Mouse (Mus musculus) lung, adult 2 months (tissue): ENCODE results near the gene B4galt2. TPM values are rescaled to one million over a fixed set of nuclear protein-coding genes. Genes with fewer than 3 reads are reported as not detected.

Source experiments
- DNase-seq: peaks from one replicate; pipeline ENCODE4 v3.0.0; 2022
- H3K4me1 ChIP-seq: fragments of 200-500 bp; 2 replicates; pipeline ENCODE4 v1.6.1; 2011; ENCODE audit warnings: low read length; ENCODE audit not compliant: control insufficient read depth, insufficient read depth
- H3K4me3 ChIP-seq: fragments of 200-500 bp; replicated peaks from 2 replicates; pipeline ENCODE3; 2011; ENCODE audit warnings: low read depth, mild to moderate bottlenecking, control low read depth, low read length; ENCODE audit errors: extremely low read depth
- CTCF ChIP-seq: fragments of 200-500 bp; IDR thresholded peaks from 2 replicates; pipeline ENCODE4 v1.5.1; 2011; ENCODE audit warnings: mild to moderate bottlenecking, low read length, control low read depth; ENCODE audit not compliant: insufficient read depth
- POLR2A ChIP-seq: fragments of 200-500 bp; IDR thresholded peaks from 2 replicates; pipeline ENCODE4 v1.6.1; 2011; ENCODE audit warnings: low read depth, mild to moderate bottlenecking, control low read depth, low read length, borderline replicate concordance; ENCODE audit errors: extremely low read depth
- WGBS: fragments of 180-500 bp; shearing (Covaris S2); methylation state at CpG from one replicate; pipeline ENCODE4 v1.1.7; 2018; 5-methylcytosine and 5-hydroxymethylcytosine counted together
- polyA plus RNA-seq: library from polyadenylated mRNA; depleted of rRNA; stranded (reverse); fragments of >200 nt; gene quantifications from 2 replicates; pipeline ENCODE4 v1.2.3, GENCODE M21; 2012; rRNA removed

Gene B4galt2
- polyA plus RNA-seq = 22.3 and 23.4 TPM in 2 replicates

DNA sequence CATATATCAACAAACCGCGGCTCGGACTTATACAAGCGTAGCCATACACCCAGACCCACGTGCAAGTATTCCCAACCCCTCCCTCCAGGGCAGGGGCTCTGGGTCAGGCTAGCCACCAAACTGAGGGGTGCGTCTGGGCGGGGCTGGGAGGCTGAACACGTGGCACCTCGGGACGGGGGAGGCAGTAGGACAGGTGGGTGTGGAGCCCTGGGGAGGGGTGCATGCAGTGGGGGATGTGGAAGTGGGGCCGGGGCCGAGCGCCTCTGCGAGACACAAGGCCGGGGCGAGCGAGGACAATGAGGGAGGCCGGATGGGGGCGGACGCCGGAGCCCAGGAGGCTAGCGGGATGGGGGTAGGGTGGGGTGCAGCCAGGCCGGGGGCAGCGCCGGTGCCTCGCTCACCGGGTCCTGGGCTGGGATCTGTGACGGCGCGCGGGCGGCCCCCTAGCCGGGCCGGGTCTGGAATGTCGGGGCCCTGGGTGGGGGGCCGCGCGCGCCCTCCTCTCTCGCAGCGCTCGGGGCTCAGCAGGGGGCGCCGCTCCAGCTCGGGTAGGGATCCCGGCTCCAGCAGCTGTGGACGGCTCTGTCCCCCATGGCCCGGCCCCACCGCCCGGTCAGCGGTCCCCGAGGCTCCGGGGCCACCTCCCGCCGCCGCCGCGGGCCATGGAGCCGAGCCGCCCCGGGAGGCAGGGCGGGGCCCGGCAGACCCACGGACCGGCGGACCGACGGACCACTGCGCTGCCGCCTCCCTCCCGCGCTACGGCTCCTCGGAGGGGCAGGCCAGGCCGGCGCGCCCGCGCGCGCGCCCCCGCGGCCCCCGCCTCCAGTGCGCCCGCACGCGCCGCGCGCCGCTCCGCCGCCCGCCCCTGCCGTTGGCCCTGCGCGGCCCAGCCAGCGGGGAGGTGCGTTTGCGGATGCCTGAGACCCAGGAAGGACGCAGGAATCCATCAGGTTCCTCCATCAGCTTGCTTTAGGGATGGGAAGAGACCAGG is at the start of gene B4galt2:
Gene B4galt2 (minus strand): TSS at position 787 of the 991 bp plus-strand sequence.
- TF ChIP-seq CTCF (no peak), POLR2A (no peak)
- WGBS = 3% methylated on average over 75 of the region's 103 CpGs
- Histone ChIP-seq H3K4me1 (peaks cover 9% of the 10 kb centered on the region), H3K4me3 (peak within 1 kb of the TSS; percentile 57)
- peak; percentile 48 for DNase-seq

DNA sequence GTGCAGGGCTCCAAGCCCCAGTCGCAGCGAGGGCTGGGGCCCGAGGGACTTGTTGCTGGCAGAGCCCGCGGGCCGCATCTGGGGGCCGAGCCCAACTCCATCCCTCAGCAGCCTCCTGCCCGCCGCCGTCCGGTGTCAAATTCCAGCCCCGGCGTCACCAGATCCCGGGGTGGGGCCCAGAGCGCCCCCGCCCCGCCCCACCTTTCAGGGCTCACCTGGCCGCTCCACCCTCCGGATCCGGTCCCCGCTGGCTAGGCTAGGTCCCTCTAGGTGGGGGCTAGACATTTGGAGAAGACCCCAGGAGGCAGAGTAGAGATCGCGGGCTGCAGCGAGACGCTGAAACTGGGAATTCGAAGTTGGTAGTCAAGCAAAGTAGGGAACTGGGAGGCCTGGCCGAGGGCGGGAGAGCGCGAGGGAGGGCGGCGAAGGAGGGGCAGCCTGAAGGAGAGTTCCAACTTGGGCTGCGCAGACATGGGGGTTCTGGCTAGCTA is 46.1 kb upstream of the B4galt2 start, which contains the start of gene Artn:
Gene Artn (minus strand): TSS at position 373 of the 491 bp plus-strand sequence.
- peak; percentile 65 for DNase-seq
- TF ChIP-seq POLR2A = no peak
- no peak for TF ChIP-seq CTCF
- WGBS = 2% methylated on average over 33 of the region's 33 CpGs
- peak within 1 kb of the TSS; percentile 39 for H3K4me3 ChIP-seq
- H3K4me1 ChIP-seq = no peaks in the 10 kb centered on the region

DNA sequence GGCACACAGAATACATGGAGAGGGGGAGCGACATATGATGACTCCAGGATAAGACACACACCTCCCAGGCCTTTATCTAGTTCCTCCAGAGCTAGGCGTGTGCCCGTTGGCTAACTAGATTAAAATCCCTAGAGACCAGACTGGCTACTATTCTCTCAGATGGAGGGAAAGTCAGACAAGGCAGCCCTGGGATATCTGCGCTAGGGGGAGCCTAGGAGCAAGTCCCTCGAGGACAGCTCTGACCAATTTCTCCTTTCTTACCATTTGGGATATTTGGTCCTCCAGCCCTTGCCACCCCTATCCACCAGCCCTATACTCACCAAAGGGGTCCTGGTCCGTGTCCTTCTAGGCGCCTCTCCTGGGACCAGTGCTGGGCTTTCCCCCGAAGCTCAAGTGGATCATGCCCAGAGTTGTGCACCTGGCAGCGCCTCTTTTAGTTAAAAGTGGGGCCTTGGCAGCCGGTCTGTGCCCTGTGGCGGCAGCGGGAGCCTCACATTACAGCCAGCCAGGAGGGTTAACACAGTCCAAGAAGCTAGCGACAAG is 45.5 kb upstream of the B4galt2 start:
- WGBS = 3% methylated on average over 13 of the region's 13 CpGs
- H3K4me1 ChIP-seq = no peaks in the 10 kb centered on the region
- TF ChIP-seq CTCF = peak; percentile 67
- no peak for TF ChIP-seq POLR2A
- DNase-seq = peak; percentile 64
- no peak overlapping the region for H3K4me3 ChIP-seq

DNA sequence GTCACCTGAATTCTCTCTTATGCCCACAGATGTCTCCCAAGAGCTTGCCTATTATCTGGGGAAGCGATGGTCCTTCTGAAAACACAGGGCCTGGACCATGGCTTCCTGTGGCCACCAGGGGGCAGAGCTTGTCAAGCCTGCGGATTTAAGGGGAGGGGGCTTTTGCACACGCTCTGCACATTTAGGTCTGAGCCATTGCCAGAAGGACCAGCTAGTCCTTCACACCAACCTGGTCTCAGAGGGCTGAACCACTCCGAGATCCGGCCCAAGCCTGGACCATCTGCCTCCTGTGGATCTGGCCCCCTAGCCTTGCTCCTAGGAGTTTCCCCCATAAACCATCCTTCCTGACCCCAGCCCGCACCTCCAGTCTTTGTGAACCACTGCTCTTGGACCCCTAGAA is 44.9 kb upstream of the B4galt2 start:
- Histone ChIP-seq H3K4me3 (no peak overlapping the region), H3K4me1 (no peaks in the 10 kb centered on the region)
- 30% methylated on average over 6 of the region's 6 CpGs for WGBS
- DNase-seq = no peak
- TF ChIP-seq CTCF (peak; percentile 65), POLR2A (no peak)

DNA sequence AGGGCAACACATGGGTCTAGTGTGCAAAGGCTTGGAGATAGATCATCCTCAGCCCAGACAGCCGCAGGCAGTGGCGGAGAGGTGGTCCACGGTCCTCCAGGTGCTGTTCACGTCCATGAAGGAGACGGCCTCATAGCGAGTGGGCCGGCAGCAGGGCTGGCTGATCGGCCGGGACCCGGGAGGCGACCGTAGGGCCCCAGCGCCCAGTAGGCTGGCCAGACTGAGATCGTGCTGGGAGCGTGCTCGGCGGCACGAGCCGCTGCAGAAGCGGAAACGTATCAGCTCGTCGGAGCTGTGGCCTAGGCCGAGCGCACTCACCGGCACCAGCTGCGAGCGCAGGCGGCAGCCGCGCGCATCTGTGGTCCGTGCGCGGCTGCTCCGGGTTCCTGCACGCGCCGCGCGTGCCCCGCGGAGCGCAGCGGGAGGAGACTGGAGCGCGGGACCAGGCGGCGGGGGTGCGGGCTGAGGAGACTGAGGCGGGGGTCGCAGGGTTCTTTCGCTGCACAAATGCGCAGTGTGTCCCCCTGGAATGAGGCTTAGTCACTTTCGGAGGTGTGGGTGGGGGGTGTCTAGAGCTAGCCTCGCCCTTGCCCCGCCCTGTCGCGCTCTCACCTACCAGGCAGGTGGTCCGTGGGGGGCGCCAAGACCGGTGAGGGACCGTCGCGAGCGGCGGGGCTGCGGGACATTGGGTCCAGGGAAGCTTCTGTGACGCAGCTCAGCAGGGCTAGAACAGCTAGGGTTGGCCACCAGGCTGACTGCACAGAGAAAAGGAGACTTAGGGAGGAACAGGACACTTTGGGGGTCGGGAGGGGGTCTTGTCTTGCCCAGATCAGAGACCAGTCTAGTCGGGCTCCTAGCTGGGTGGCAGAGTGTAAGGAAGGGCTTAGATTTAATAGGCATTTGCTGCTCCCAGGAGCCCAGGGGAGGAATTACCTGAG is 43.5 kb upstream of the B4galt2 start:
- no peak for DNase-seq
- WGBS = 7% methylated on average over 71 of the region's 71 CpGs
- Histone ChIP-seq H3K4me1 (no peaks in the 10 kb centered on the region), H3K4me3 (no peak overlapping the region)
- TF ChIP-seq POLR2A = no peak
- peak; percentile 7; the same call in 1 of the 2 replicates for TF ChIP-seq CTCF

DNA sequence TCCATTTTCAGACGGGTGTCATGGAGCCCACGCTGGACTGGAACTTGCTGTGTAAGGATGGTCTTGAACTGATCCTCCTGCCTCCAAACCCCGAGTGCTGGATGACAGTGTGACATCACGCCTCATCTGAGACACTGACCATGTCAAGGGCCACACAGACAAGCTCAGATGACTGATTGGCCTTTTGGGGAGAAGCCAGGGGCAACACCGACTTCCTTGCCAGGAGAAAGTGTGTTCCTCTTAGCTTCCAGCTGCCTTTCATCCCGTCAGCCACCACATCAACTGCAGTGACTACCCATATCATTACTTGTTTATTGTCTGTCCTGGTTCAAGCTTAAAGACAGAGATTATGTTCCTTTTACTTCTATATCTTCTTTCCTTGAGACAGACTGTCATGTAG is 41.6 kb upstream of the B4galt2 start:
- 42% methylated on average over 6 of the region's 6 CpGs for WGBS
- no peak for DNase-seq
- TF ChIP-seq CTCF (no peak), POLR2A (no peak)
- Histone ChIP-seq H3K4me1 (no peaks in the 10 kb centered on the region), H3K4me3 (no peak overlapping the region)

DNA sequence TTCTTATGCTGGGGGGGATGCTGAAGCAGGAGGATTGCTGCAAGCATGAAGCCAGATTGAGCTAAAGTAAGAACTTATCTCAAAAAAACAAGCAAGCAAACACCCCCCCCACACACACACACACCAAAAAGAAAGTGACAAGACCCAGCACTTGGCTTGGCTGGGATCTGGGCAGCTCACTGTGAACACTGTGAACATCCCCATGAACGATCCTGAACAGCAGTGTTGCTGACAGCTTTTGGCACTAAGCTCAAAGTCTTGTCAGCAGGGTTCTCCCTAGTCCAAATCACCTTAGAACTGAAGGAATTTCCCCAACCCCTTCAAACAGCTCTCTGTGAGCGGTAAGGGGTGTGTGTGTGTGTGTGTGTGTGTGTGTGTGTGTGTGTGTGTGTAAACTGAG is 40.2 kb upstream of the B4galt2 start:
- DNase-seq = no peak
- 50% methylated on average over 2 of the region's 2 CpGs for WGBS
- Histone ChIP-seq H3K4me1 (no peaks in the 10 kb centered on the region), H3K4me3 (no peak overlapping the region)
- TF ChIP-seq CTCF (no peak), POLR2A (no peak)

DNA sequence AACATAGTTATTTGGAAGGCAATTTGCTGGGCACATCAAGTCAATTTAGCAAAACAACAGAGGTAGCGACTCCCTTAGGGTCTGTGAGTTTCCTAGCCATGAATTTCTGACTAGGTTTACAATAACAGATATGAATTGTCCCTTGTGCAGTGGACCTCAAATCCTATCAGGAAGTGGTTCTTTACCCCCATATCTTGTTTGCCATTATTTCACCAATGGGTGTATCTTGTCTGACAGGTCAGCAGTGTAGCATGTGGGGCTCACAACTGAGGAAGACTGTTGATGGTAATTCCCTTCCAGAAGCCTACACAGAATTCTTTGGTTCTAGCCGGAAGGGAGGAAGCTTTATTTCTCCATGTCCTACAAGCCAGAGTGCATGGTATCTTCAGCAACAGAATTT is 38.1 kb upstream of the B4galt2 start:
- Histone ChIP-seq H3K4me1 (no peaks in the 10 kb centered on the region), H3K4me3 (no peak overlapping the region)
- no peak for DNase-seq
- TF ChIP-seq CTCF (no peak), POLR2A (no peak)
- WGBS = 85% methylated on average over 2 of the region's 2 CpGs

DNA sequence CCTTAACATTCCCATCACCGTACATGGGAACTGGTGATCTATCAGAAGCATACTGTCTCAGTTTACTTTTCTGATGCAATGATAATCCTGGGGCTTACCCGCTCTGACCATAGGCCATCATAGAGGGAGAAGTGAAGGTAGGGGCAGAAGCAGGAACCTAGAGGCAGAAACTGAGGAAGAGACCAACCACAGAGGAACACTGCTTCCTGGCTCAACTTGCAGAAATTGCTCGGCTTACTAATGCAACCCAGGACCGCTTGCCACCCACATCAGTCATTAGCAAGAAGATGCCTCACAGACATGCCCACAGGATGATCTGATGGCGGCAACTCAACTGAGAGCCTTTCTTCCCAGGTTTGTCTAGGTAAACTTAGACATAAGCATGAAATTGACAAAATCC is 35.5 kb upstream of the B4galt2 start:
- 70% methylated on average over 5 of the region's 5 CpGs for WGBS
- DNase-seq = no peak
- TF ChIP-seq POLR2A = no peak
- TF ChIP-seq CTCF = no peak
- Histone ChIP-seq H3K4me3 (no peak overlapping the region), H3K4me1 (peaks cover 5% of the 10 kb centered on the region; the same call in 1 of the 2 replicates)
